Mouse (Mus musculus): ENCODE measurements around the gene Zfp446.
"Not testable (repeated sequence)": the region's sequence is repeated elsewhere in the genome, so short reads cannot be mapped to it uniquely, and the experiment has no call there.

The Zfp446 gene

GRCm38 (mm10) chr7:12977682-12978389 is at the start of gene Zfp446:
TSS of gene Zfp446 (plus strand) at chr7:12977848.
- peak; percentile 98 for DNase-seq (ENCODE audit: low spot score)

- DNase-seq (ENCODE audit: low spot score): no peak
Measured at GRCm38 (mm10) chr7:12933615-12934140, 44.0 kb upstream of the Zfp446 start.

GRCm38 (mm10) chr7:12934808-12935207 is 42.8 kb upstream of the Zfp446 start:
- no peak for DNase-seq (ENCODE audit: low spot score)

GRCm38 (mm10) chr7:12937254-12937803 is 40.3 kb upstream of the Zfp446 start:
- not testable (repeated sequence) for DNase-seq (ENCODE audit: low spot score)

- DNase-seq (ENCODE audit: low spot score): no peak
Measured at GRCm38 (mm10) chr7:12940599-12940998, 37.0 kb upstream of the Zfp446 start.

GRCm38 (mm10) chr7:12943488-12943887 is 34.2 kb upstream of the Zfp446 start:
- DNase-seq (ENCODE audit: low spot score): no peak

GRCm38 (mm10) chr7:12949032-12949871 is 28.4 kb upstream of the Zfp446 start:
- DNase-seq (ENCODE audit: low spot score): peak; percentile 96

- no peak for DNase-seq (ENCODE audit: low spot score)
Measured at GRCm38 (mm10) chr7:12949872-12950229, 27.8 kb upstream of the Zfp446 start.

- no peak for DNase-seq (ENCODE audit: low spot score)
Measured at GRCm38 (mm10) chr7:12954896-12955295, 22.8 kb upstream of the Zfp446 start.

- no peak for DNase-seq (ENCODE audit: low spot score)
Measured at GRCm38 (mm10) chr7:12957511-12957910, 20.1 kb upstream of the Zfp446 start.

- DNase-seq (ENCODE audit: low spot score): no peak
Measured at GRCm38 (mm10) chr7:12958948-12959347, 18.7 kb upstream of the Zfp446 start.

- no peak for DNase-seq (ENCODE audit: low spot score)
Measured at GRCm38 (mm10) chr7:12959718-12960117, 17.9 kb upstream of the Zfp446 start.

- DNase-seq (ENCODE audit: low spot score): no peak
Measured at GRCm38 (mm10) chr7:12961511-12962141, 16.0 kb upstream of the Zfp446 start.

- DNase-seq (ENCODE audit: low spot score): peak; percentile 87
Measured at GRCm38 (mm10) chr7:12965678-12966091, 12.0 kb upstream of the Zfp446 start, which contains the start of gene Zfp324. TSS of gene Zfp324 (plus strand) at chr7:12965838.

- DNase-seq (ENCODE audit: low spot score): no peak
Measured at GRCm38 (mm10) chr7:12966104-12966845, 11.4 kb upstream of the Zfp446 start.

- DNase-seq (ENCODE audit: low spot score): no peak
Measured at GRCm38 (mm10) chr7:12970906-12971305, 6.7 kb upstream of the Zfp446 start.

GRCm38 (mm10) chr7:12978931-12979722 is 1.5 kb downstream of the Zfp446 start:
- DNase-seq (ENCODE audit: low spot score): no peak

- DNase-seq (ENCODE audit: low spot score): no peak
Measured at GRCm38 (mm10) chr7:12979776-12980175, 2.1 kb downstream of the Zfp446 start.

GRCm38 (mm10) chr7:12980291-12980690 is 2.6 kb downstream of the Zfp446 start:
- DNase-seq (ENCODE audit: low spot score): no peak

- DNase-seq (ENCODE audit: low spot score): no peak
Measured at GRCm38 (mm10) chr7:12985724-12986123, 8.1 kb downstream of the Zfp446 start.

- no peak for DNase-seq (ENCODE audit: low spot score)
Measured at GRCm38 (mm10) chr7:12986906-12987305, 9.3 kb downstream of the Zfp446 start.

Measured in left cerebral cortex, adult 11 months (tissue).